Mouse (Mus musculus) kidney, adult 2 months (tissue): ENCODE data around the gene Ahdc1. TPM values are rescaled to one million over a fixed set of nuclear protein-coding genes. Genes with fewer than 3 reads are reported as not detected.

Experiments
- DNase-seq: peaks from one replicate; pipeline ENCODE4 v3.0.0; 2021
- H3K27ac ChIP-seq: fragments of 200-500 bp; 2 replicates; pipeline ENCODE4 v1.5.1; 2012; ENCODE audit warnings: low read depth, low read length, control low read depth, inconsistent platforms; ENCODE audit not compliant: insufficient read depth
- H3K27me3 ChIP-seq: fragments of 200-500 bp; replicated peaks from 2 replicates; pipeline ENCODE4 v1.6.1; 2012; ENCODE audit warnings: mild to moderate bottlenecking, moderate library complexity, low read length, inconsistent platforms; ENCODE audit not compliant: control insufficient read depth, insufficient read depth
- H3K36me3 ChIP-seq: fragments of 200-500 bp; 2 replicates; pipeline ENCODE4 v1.6.1; 2012; ENCODE audit warnings: mild to moderate bottlenecking, moderate library complexity, low read length, inconsistent platforms; ENCODE audit not compliant: control insufficient read depth, insufficient read depth
- H3K4me1 ChIP-seq: fragments of 200-500 bp; 2 replicates; pipeline ENCODE4 v1.6.1; 2011; ENCODE audit warnings: low read length; ENCODE audit not compliant: control insufficient read depth, insufficient read depth
- H3K4me3 ChIP-seq: fragments of 200-500 bp; 2 replicates; pipeline ENCODE4 v1.5.1; 2011; ENCODE audit warnings: mild to moderate bottlenecking, low read depth, low read length, control low read depth; ENCODE audit not compliant: insufficient read depth
- CTCF ChIP-seq: fragments of 200-500 bp; conservative IDR thresholded peaks from 2 replicates; pipeline ENCODE4 v1.5.1; 2011; ENCODE audit warnings: low read depth, mild to moderate bottlenecking, control low read depth, low read length, moderate library complexity, mixed read lengths; ENCODE audit not compliant: insufficient read depth, insufficient read length
- POLR2A ChIP-seq: fragments of 200-500 bp; IDR thresholded peaks from one replicate; pipeline ENCODE4 v1.6.1; 2011; ENCODE audit warnings: low read depth, low read length, control low read depth
- WGBS: fragments of 180-500 bp; shearing (Covaris S2); methylation state at CpG from one replicate; pipeline ENCODE4 v1.1.7; 2018; 5-methylcytosine and 5-hydroxymethylcytosine counted together
- polyA plus RNA-seq: library from polyadenylated mRNA; depleted of rRNA; stranded (reverse); fragments of >200 nt; gene quantifications from 2 replicates; pipeline ENCODE4 v1.2.3, GENCODE M21; 2012

Gene Ahdc1
- polyA plus RNA-seq, 1 experiment: 22.2 TPM

DNA sequence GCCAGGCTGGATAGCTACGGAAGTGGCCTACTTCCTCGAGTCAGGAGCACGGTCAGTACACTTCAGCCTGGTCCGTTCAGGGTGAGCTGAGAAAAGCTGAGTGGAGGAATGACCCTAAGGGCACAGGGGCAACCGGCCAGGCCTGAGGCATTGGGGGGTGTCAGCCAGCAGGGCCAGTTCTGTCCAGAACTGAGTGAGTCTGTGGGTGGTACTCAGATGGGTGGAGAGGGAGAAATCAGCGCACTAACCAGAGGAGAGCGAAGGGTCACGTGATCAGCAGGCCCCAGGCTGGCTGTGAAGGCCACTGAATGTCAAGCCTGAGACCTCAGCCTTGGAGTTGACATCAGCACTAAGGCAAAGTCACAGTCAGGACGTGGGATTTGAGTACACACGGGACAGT lies 23.4 kb downstream of the Ahdc1 start:
- no peak for TF ChIP-seq CTCF
- no peak for TF ChIP-seq POLR2A
- H3K27me3 ChIP-seq: no peaks in the 10 kb centered on the region
- H3K27ac ChIP-seq: peak overlapping the region; percentile 58
- 27% methylated on average over 10 of the region's 10 CpGs for WGBS
- H3K36me3 ChIP-seq: no peaks in the 10 kb centered on the region
- DNase-seq: peak; percentile 77
- H3K4me1 ChIP-seq: peaks cover 37% of the 10 kb centered on the region
- H3K4me3 ChIP-seq: no peak overlapping the region

DNA sequence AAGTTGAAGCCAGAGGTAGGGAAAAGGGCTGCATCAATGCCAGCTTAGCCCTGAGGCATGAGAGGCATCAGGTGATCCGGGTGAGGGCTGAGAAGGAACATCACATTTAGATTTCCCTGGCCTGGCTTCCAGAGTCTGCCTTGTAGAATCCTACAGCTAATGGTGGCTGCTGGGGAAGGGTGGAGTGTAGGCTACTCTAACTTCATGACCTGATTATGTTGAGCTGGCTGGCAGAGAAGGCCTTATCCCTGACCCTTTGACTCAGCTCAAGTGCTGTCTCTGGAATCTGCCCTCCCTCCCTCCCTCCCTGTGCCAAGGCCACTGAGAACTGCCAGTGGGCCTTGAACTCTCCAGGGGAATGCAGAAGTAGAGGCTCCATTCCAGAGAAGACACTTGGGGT lies 24.4 kb downstream of the Ahdc1 start:
- Histone ChIP-seq H3K4me3 (no peak overlapping the region), H3K4me1 (peaks cover 42% of the 10 kb centered on the region), H3K27me3 (no peaks in the 10 kb centered on the region), H3K27ac (peak overlapping the region; percentile 4; the same call in 1 of the 2 replicates), H3K36me3 (no peaks in the 10 kb centered on the region)
- peak; percentile 73 for DNase-seq
- 26% methylated on average over 1 of the region's 1 CpGs for WGBS
- TF ChIP-seq POLR2A (no peak), CTCF (no peak)

DNA sequence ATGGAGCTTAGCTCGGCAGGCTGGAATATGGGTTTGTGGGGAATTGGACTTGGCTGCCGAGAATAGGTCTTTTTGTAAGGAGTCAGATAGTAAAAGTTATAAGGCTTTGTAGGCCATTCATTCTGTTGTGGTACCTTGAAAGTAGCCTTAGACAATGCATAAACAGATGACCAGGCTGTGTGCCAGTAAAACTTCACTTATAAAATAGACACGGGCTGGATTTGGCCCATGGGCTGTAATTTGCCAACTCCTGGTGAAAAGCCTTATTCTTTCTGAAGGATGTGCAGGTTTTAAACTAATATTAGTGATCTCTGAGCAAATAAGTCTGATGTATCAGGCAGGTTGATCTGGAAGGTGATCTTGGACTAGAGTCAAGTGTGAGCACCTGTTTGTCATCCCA lies 24.9 kb downstream of the Ahdc1 start:
- no peaks in the 10 kb centered on the region for H3K36me3 ChIP-seq
- no peaks in the 10 kb centered on the region for H3K27me3 ChIP-seq
- H3K4me1 ChIP-seq: peaks cover 46% of the 10 kb centered on the region
- WGBS: 26% methylated on average over 3 of the region's 3 CpGs
- TF ChIP-seq POLR2A: no peak
- no peak for TF ChIP-seq CTCF
- H3K4me3 ChIP-seq: no peak overlapping the region
- 0 out of 2 replicates have a peak overlapping the region, but pooled peaks have one; percentile 13 for H3K27ac ChIP-seq
- DNase-seq: peak; percentile 82

DNA sequence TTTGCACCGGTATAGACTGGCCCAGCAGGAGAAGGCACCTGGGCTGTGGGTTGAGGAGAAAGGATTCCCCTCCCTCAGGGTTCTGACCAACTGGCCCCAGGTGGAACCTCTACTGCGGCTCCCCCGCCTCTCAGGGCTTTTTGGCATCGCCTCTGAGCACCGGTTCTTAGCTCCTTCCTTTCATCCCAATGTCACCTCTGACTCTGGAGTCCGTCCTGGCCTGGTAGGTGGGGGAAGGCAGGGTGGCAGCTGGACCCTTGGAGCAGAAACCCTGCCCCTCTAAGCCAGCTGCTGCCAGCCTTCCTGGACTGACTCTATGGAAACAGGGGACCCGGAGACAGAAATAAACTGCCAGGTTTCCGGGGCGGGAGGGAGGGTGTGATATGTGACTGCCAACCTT lies 26.2 kb downstream of the Ahdc1 start:
- H3K4me1 ChIP-seq: peaks cover 58% of the 10 kb centered on the region
- DNase-seq: no peak
- TF ChIP-seq POLR2A (no peak), CTCF (no peak)
- H3K27me3 ChIP-seq: no peaks in the 10 kb centered on the region
- no peaks in the 10 kb centered on the region for H3K36me3 ChIP-seq
- no peak overlapping the region for H3K4me3 ChIP-seq
- no peak overlapping the region for H3K27ac ChIP-seq
- WGBS: 38% methylated on average over 9 of the region's 9 CpGs

DNA sequence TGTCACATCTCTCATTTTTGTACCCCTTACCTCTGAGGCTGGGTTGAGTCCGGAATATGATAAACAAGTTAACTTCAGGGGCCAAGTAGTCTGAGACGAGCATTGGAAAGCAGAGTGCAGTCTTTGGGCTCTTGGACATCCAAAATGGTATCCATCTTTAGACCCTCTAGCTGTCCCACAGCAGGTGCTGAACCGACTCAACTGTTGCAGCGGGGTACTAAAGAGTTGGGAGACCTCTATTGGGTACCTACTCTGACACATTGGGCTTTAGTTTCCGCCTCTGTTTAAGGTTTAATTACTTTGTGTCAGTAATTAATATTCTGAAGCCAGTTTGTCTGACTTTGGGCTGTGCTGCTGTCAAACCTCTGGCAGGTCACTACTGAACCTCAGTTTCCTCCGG lies 26.7 kb downstream of the Ahdc1 start:
- Histone ChIP-seq H3K4me3 (no peak overlapping the region), H3K4me1 (peaks cover 57% of the 10 kb centered on the region), H3K27me3 (no peaks in the 10 kb centered on the region), H3K27ac (no peak overlapping the region), H3K36me3 (no peaks in the 10 kb centered on the region)
- no peak for TF ChIP-seq CTCF
- TF ChIP-seq POLR2A: no peak
- WGBS: 48% methylated on average over 6 of the region's 6 CpGs
- no peak for DNase-seq

DNA sequence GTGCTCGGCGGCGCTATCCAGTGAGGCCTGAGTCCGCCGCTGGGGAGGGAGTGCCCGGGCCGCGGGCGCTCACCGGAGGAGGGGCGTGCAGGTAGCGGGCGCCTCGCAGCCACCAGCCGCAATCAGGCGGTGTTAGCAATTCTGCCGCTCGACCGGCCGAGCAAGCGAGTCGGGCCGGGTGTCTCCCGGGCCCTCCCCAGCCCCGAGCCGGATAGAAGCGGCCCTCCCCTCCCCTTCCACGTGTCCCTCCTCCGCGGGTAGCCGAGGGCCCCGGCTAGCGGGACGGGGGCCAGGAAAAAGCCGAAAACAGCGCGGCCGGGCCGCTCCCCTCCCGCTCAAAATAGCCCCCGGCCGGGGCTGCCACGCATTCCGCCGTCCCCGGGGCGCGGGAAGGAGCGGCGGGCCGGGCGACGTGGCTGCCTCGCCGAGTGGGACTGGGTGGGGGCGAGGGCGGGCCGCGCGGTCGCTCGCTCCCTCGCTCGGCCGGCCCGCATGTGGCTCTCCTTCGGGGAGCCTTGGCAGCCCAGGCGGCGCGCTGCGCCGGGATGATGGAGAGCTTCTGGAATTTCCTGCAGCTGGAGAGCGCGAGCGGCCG lies 27.6 kb downstream of the Ahdc1 start:
- peak overlapping the region; percentile 50 for H3K4me3 ChIP-seq
- TF ChIP-seq CTCF (no peak), POLR2A (no peak)
- no peaks in the 10 kb centered on the region for H3K36me3 ChIP-seq
- H3K27me3 ChIP-seq: no peaks in the 10 kb centered on the region
- peaks cover 63% of the 10 kb centered on the region for H3K4me1 ChIP-seq
- peak; percentile 73 for DNase-seq
- peak overlapping the region; percentile 67 for H3K27ac ChIP-seq
- WGBS: 1% methylated on average over 76 of the region's 76 CpGs

DNA sequence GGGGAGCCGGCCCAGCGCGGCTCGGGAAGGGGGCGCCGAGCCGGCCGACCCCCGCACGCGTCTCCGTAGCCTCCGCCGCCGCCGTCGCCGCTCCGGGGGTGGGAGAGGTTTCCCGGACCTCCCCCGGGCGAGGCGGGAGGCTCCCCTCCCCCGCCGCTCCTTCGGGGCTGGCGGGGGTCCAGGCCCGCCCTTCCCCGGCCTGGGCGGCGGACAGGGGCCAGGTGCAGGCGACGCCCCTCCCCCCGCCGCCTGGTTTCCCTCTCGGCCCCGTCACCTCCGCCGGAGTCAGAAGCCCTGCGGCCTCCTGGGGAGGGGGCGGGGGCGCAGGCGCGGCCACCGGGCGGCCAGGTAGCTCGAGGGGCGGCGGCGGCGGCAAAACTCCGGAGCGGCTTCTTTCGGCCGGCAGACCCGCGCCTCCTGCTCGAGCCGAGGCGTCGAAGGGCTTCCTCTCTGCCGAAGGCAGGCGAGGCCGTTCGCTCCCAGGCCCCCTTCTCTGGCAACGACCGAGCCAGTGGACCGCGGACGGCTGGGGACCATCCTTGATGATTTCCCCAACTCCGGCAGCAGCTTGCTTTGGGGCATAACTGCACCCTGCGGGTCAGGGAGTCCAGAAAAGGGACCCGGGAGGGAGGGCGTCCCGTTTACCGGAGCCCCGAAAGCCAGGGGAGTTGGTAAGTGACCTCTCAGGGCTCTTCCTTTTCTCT lies 28.2 kb downstream of the Ahdc1 start:
- no peak for TF ChIP-seq CTCF
- TF ChIP-seq POLR2A: no peak
- Histone ChIP-seq H3K4me3 (peak overlapping the region; percentile 50), H3K4me1 (peaks cover 64% of the 10 kb centered on the region), H3K36me3 (no peaks in the 10 kb centered on the region), H3K27ac (peak overlapping the region; percentile 72), H3K27me3 (no peaks in the 10 kb centered on the region)
- WGBS: 1% methylated on average over 76 of the region's 77 CpGs
- DNase-seq: peak; percentile 68
